Mouse (Mus musculus): Measurements from ENCODE around the gene Strbp. TPM values are rescaled to one million over a fixed set of nuclear protein-coding genes. Genes with fewer than 3 reads are reported as not detected.

Gene Strbp
- polyA plus RNA-seq, 1 experiment from 2014 or later: 132 TPM

GRCm38 (mm10) chr2:37708835-37709234 lies 5.2 kb upstream of the Strbp start:
- Histone ChIP-seq H3K4me2 (replicated peaks) (no peak overlapping the region), H3K36me3 (replicated peaks; ENCODE audit: control insufficient read depth, insufficient read depth) (no peaks in the 10 kb centered on the region), H3K9ac (no peak overlapping the region), H3K9me3 (ENCODE audit: control insufficient read depth, low read length) (no peaks in the 10 kb centered on the region), H3K4me3 (replicated peaks; ENCODE audit: low read length) (no peak overlapping the region), H3K27ac (no peak overlapping the region), H3K27me3 (ENCODE audit: control insufficient read depth, insufficient read depth, low read length) (no peaks in the 10 kb centered on the region), H3K4me1 (replicated peaks; ENCODE audit: control insufficient read depth, insufficient read depth, low read length) (peaks cover 7% of the 10 kb centered on the region)
- 81% methylated on average over 3 of the region's 3 CpGs for WGBS
- ATAC-seq (ENCODE audit: low FRiP score) (no peak), DNase-seq (ENCODE audit: low spot score) (no peak)

- H3K4me1 ChIP-seq (replicated peaks; ENCODE audit: control insufficient read depth, insufficient read depth, low read length): peaks cover 26% of the 10 kb centered on the region
- DNase-seq (ENCODE audit: low spot score) (no peak), ATAC-seq (ENCODE audit: low FRiP score) (no peak)
- H3K27me3 ChIP-seq (ENCODE audit: control insufficient read depth, insufficient read depth, low read length): no peaks in the 10 kb centered on the region
- H3K9me3 ChIP-seq (ENCODE audit: control insufficient read depth, low read length): no peaks in the 10 kb centered on the region
- peak overlapping the region; percentile 96 for H3K4me3 ChIP-seq (replicated peaks; ENCODE audit: low read length)
- H3K27ac ChIP-seq: peak overlapping the region; percentile 99
- H3K4me2 ChIP-seq (replicated peaks): peak overlapping the region; percentile 63
- WGBS: 17% methylated on average over 4 of the region's 4 CpGs
- H3K9ac ChIP-seq: peak overlapping the region; percentile 97
- no peaks in the 10 kb centered on the region for H3K36me3 ChIP-seq (replicated peaks; ENCODE audit: control insufficient read depth, insufficient read depth)
Measured at GRCm38 (mm10) chr2:37704141-37704760, 592 bp upstream of the Strbp start.

GRCm38 (mm10) chr2:37702301-37703172 lies 1.1 kb downstream of the Strbp start:
- ATAC-seq (ENCODE audit: low FRiP score) (peak; percentile 63), DNase-seq (ENCODE audit: low spot score) (peak; percentile 36)
- peak overlapping the region; percentile 97 for H3K9ac ChIP-seq
- peak overlapping the region; percentile 70 for H3K4me2 ChIP-seq (replicated peaks)
- peak overlapping the region; percentile 99 for H3K27ac ChIP-seq
- peak overlapping the region; percentile 96 for H3K4me3 ChIP-seq (replicated peaks; ENCODE audit: low read length)
- no peaks in the 10 kb centered on the region for H3K9me3 ChIP-seq (ENCODE audit: control insufficient read depth, low read length)
- H3K27me3 ChIP-seq (ENCODE audit: control insufficient read depth, insufficient read depth, low read length): no peaks in the 10 kb centered on the region
- H3K4me1 ChIP-seq (replicated peaks; ENCODE audit: control insufficient read depth, insufficient read depth, low read length): peaks cover 28% of the 10 kb centered on the region
- WGBS: under 1% methylated on average over 51 of the region's 70 CpGs
- H3K36me3 ChIP-seq (replicated peaks; ENCODE audit: control insufficient read depth, insufficient read depth): no peaks in the 10 kb centered on the region

- no peaks in the 10 kb centered on the region for H3K27me3 ChIP-seq (ENCODE audit: control insufficient read depth, insufficient read depth, low read length)
- no peak overlapping the region for H3K4me2 ChIP-seq (replicated peaks)
- H3K9me3 ChIP-seq (ENCODE audit: control insufficient read depth, low read length): no peaks in the 10 kb centered on the region
- H3K4me1 ChIP-seq (replicated peaks; ENCODE audit: control insufficient read depth, insufficient read depth, low read length): no peaks in the 10 kb centered on the region
- ATAC-seq (ENCODE audit: low FRiP score) (no peak), DNase-seq (ENCODE audit: low spot score) (no peak)
- no peaks in the 10 kb centered on the region for H3K36me3 ChIP-seq (replicated peaks; ENCODE audit: control insufficient read depth, insufficient read depth)
- WGBS: 85% methylated on average over 3 of the region's 3 CpGs
- no peak overlapping the region for H3K9ac ChIP-seq
- no peak overlapping the region for H3K27ac ChIP-seq
- H3K4me3 ChIP-seq (replicated peaks; ENCODE audit: low read length): no peak overlapping the region
Measured at GRCm38 (mm10) chr2:37689064-37689615, 14.5 kb downstream of the Strbp start.

GRCm38 (mm10) chr2:37687031-37687430 lies 16.6 kb downstream of the Strbp start:
- DNase-seq (ENCODE audit: low spot score) (no peak), ATAC-seq (ENCODE audit: low FRiP score) (no peak)
- 91% methylated on average over 1 of the region's 1 CpGs for WGBS
- H3K4me2 ChIP-seq (replicated peaks): no peak overlapping the region
- no peaks in the 10 kb centered on the region for H3K9me3 ChIP-seq (ENCODE audit: control insufficient read depth, low read length)
- H3K27ac ChIP-seq: no peak overlapping the region
- no peaks in the 10 kb centered on the region for H3K36me3 ChIP-seq (replicated peaks; ENCODE audit: control insufficient read depth, insufficient read depth)
- no peak overlapping the region for H3K9ac ChIP-seq
- no peaks in the 10 kb centered on the region for H3K4me1 ChIP-seq (replicated peaks; ENCODE audit: control insufficient read depth, insufficient read depth, low read length)
- H3K27me3 ChIP-seq (ENCODE audit: control insufficient read depth, insufficient read depth, low read length): no peaks in the 10 kb centered on the region
- no peak overlapping the region for H3K4me3 ChIP-seq (replicated peaks; ENCODE audit: low read length)

- DNase-seq (ENCODE audit: low spot score) (no peak), ATAC-seq (ENCODE audit: low FRiP score) (no peak)
- 95% methylated on average over 1 of the region's 1 CpGs for WGBS
- Histone ChIP-seq H3K36me3 (replicated peaks; ENCODE audit: control insufficient read depth, insufficient read depth) (no peaks in the 10 kb centered on the region), H3K4me1 (replicated peaks; ENCODE audit: control insufficient read depth, insufficient read depth, low read length) (no peaks in the 10 kb centered on the region), H3K4me2 (replicated peaks) (no peak overlapping the region), H3K9me3 (ENCODE audit: control insufficient read depth, low read length) (no peaks in the 10 kb centered on the region), H3K9ac (no peak overlapping the region), H3K27ac (no peak overlapping the region), H3K4me3 (replicated peaks; ENCODE audit: low read length) (no peak overlapping the region), H3K27me3 (ENCODE audit: control insufficient read depth, insufficient read depth, low read length) (no peaks in the 10 kb centered on the region)
Measured at GRCm38 (mm10) chr2:37684864-37685263, 18.8 kb downstream of the Strbp start.

GRCm38 (mm10) chr2:37682197-37682811 lies 21.4 kb downstream of the Strbp start:
- Histone ChIP-seq H3K4me3 (replicated peaks; ENCODE audit: low read length) (no peak overlapping the region), H3K27ac (no peak overlapping the region), H3K36me3 (replicated peaks; ENCODE audit: control insufficient read depth, insufficient read depth) (no peaks in the 10 kb centered on the region), H3K27me3 (ENCODE audit: control insufficient read depth, insufficient read depth, low read length) (no peaks in the 10 kb centered on the region), H3K4me2 (replicated peaks) (no peak overlapping the region), H3K9ac (no peak overlapping the region), H3K4me1 (replicated peaks; ENCODE audit: control insufficient read depth, insufficient read depth, low read length) (no peaks in the 10 kb centered on the region), H3K9me3 (ENCODE audit: control insufficient read depth, low read length) (no peaks in the 10 kb centered on the region)
- no peak for ATAC-seq (ENCODE audit: low FRiP score)
- no peak for DNase-seq (ENCODE audit: low spot score)
- WGBS: 98% methylated on average over 7 of the region's 7 CpGs

- Histone ChIP-seq H3K27me3 (ENCODE audit: control insufficient read depth, insufficient read depth, low read length) (no peaks in the 10 kb centered on the region), H3K4me2 (replicated peaks) (no peak overlapping the region), H3K4me3 (replicated peaks; ENCODE audit: low read length) (no peak overlapping the region), H3K36me3 (replicated peaks; ENCODE audit: control insufficient read depth, insufficient read depth) (no peaks in the 10 kb centered on the region; the same call in 1 of the 2 replicates), H3K9ac (no peak overlapping the region), H3K9me3 (ENCODE audit: control insufficient read depth, low read length) (no peaks in the 10 kb centered on the region), H3K27ac (no peak overlapping the region), H3K4me1 (replicated peaks; ENCODE audit: control insufficient read depth, insufficient read depth, low read length) (no peaks in the 10 kb centered on the region)
- no peak for ATAC-seq (ENCODE audit: low FRiP score)
- DNase-seq (ENCODE audit: low spot score): no peak
- 79% methylated on average over 1 of the region's 1 CpGs for WGBS
Measured at GRCm38 (mm10) chr2:37651086-37651485, 52.6 kb downstream of the Strbp start.

- Histone ChIP-seq H3K36me3 (replicated peaks; ENCODE audit: control insufficient read depth, insufficient read depth) (no peaks in the 10 kb centered on the region; the same call in 1 of the 2 replicates), H3K9ac (no peak overlapping the region)
- no peak for DNase-seq (ENCODE audit: low spot score)
Measured at GRCm38 (mm10) chr2:37649590-37649989, 54.1 kb downstream of the Strbp start.

More at GRCm38 (mm10) chr2:37649590-37649989, 54.1 kb downstream of the Strbp start:
- Histone ChIP-seq H3K27ac (no peak overlapping the region), H3K9me3 (ENCODE audit: control insufficient read depth, low read length) (no peaks in the 10 kb centered on the region), H3K4me2 (replicated peaks) (no peak overlapping the region), H3K4me1 (replicated peaks; ENCODE audit: control insufficient read depth, insufficient read depth, low read length) (no peaks in the 10 kb centered on the region), H3K27me3 (ENCODE audit: control insufficient read depth, insufficient read depth, low read length) (no peaks in the 10 kb centered on the region), H3K4me3 (replicated peaks; ENCODE audit: low read length) (no peak overlapping the region)
- no peak for ATAC-seq (ENCODE audit: low FRiP score)
- WGBS: 81% methylated on average over 2 of the region's 2 CpGs

Measured in hindbrain, embryonic 14.5 days (tissue).